Mouse (Mus musculus) stomach, postnatal 0 days (tissue): ENCODE data around the gene Zdhhc19. TPM values are rescaled to one million over a fixed set of nuclear protein-coding genes. Genes with fewer than 3 reads are reported as not detected.

Experiments used
- ATAC-seq: fragments of 200-750 bp; cut with Nextera tagmentation; 2 replicates; pipeline ENCODE4 v1.8.0; 2017; ENCODE audit not compliant: low FRiP score, low TSS enrichment
- DNase-seq: peaks from one replicate; pipeline ENCODE4 v3.0.0-alpha.2; 2016; ENCODE audit warnings: low spot score
- H3K27ac ChIP-seq: fragments of 300-500 bp; sonication (generic); replicated peaks from 2 replicates; pipeline ENCODE4 v1.5.1; 2014; ENCODE audit warnings: mild to moderate bottlenecking, control low read depth
- H3K27me3 ChIP-seq: fragments of 300-500 bp; sonication (generic); 2 replicates; pipeline ENCODE4 v1.6.1; 2014; ENCODE audit warnings: low read length; ENCODE audit not compliant: control insufficient read depth, insufficient read depth
- H3K36me3 ChIP-seq: fragments of 300-500 bp; sonication (generic); 2 replicates; pipeline ENCODE4 v1.6.1; 2014; ENCODE audit warnings: low read length, mixed read lengths; ENCODE audit not compliant: control insufficient read depth, insufficient read depth
- H3K4me1 ChIP-seq: fragments of 300-500 bp; sonication (generic); replicated peaks from 2 replicates; pipeline ENCODE4 v1.6.1; 2014; ENCODE audit warnings: antibody characterized with exemption; ENCODE audit not compliant: control insufficient read depth, insufficient read depth
- H3K4me2 ChIP-seq: fragments of 300-500 bp; sonication (generic); replicated peaks from 2 replicates; pipeline ENCODE4 v1.6.1; 2014; ENCODE audit warnings: low read depth, mild to moderate bottlenecking, control low read depth, moderate library complexity
- H3K4me3 ChIP-seq: fragments of 300-500 bp; sonication (generic); 2 replicates; pipeline ENCODE4 v1.5.1; 2014; ENCODE audit warnings: low read depth, low read length, control low read depth
- H3K9ac ChIP-seq: fragments of 300-500 bp; sonication (generic); 2 replicates; pipeline ENCODE4 v1.6.1; 2014; ENCODE audit warnings: mild to moderate bottlenecking, low read length, control low read depth, mixed read lengths
- H3K9me3 ChIP-seq: fragments of 300-500 bp; sonication (generic); 2 replicates; pipeline ENCODE4 v1.6.1; 2016; ENCODE audit warnings: low read length; ENCODE audit not compliant: control insufficient read depth
- CTCF ChIP-seq: IDR thresholded peaks from 2 replicates; pipeline ENCODE4 v1.5.1; 2016; ENCODE audit warnings: antibody characterized with exemption, low read depth, mild to moderate bottlenecking, moderate library complexity
- EP300 ChIP-seq: optimal IDR thresholded peaks from 2 replicates; pipeline ENCODE3; 2016; ENCODE audit warnings: antibody characterized with exemption
- WGBS: fragments of 180-500 bp; shearing (Covaris S2); extraction: QIAGEN DNeasy Blood & Tissue Kit; methylation state at CpG from one replicate; pipeline ENCODE4 v1.1.7; 2014; 5-methylcytosine and 5-hydroxymethylcytosine counted together
- polyA plus RNA-seq: library from polyadenylated mRNA; unstranded; fragments of >200 nt; fragmentation: Nextera tagmentation; extraction: Ambion mirVana; gene quantifications from 2 replicates; pipeline ENCODE4 v1.2.1, GENCODE M21; 2015

Zdhhc19 gene
- polyA plus RNA-seq, 1 experiment from 2014 or later: not detected

GRCm38 (mm10) chr16:32591521-32591920 lies 95.5 kb downstream of the Zdhhc19 start:
- no peaks in the 10 kb centered on the region for H3K4me1 ChIP-seq
- no peaks in the 10 kb centered on the region for H3K36me3 ChIP-seq
- no peak overlapping the region for H3K27ac ChIP-seq
- H3K4me2 ChIP-seq: no peak overlapping the region
- TF ChIP-seq CTCF (no peak), EP300 (no peak)
- DNase-seq (no peak), ATAC-seq (no peak)
- H3K4me3 ChIP-seq: no peak overlapping the region
- H3K27me3 ChIP-seq: no peaks in the 10 kb centered on the region
- no peaks in the 10 kb centered on the region for H3K9me3 ChIP-seq
- no peak overlapping the region for H3K9ac ChIP-seq
- WGBS: 81% methylated on average over 8 of the region's 8 CpGs

GRCm38 (mm10) chr16:32593283-32593805 lies 97.3 kb downstream of the Zdhhc19 start:
- TF ChIP-seq EP300 (no peak), CTCF (no peak)
- DNase-seq (no peak), ATAC-seq (no peak)
- Histone ChIP-seq H3K9me3 (no peaks in the 10 kb centered on the region), H3K4me1 (no peaks in the 10 kb centered on the region), H3K9ac (no peak overlapping the region), H3K36me3 (no peaks in the 10 kb centered on the region), H3K4me2 (no peak overlapping the region), H3K27me3 (no peaks in the 10 kb centered on the region), H3K4me3 (no peak overlapping the region), H3K27ac (no peak overlapping the region)
- 89% methylated on average over 5 of the region's 5 CpGs for whole genome bisulfite sequencing

GRCm38 (mm10) chr16:32593916-32594315 lies 97.9 kb downstream of the Zdhhc19 start:
- H3K9me3 ChIP-seq: no peaks in the 10 kb centered on the region
- no peak overlapping the region for H3K4me2 ChIP-seq
- H3K27me3 ChIP-seq: no peaks in the 10 kb centered on the region
- WGBS: 76% methylated on average over 5 of the region's 5 CpGs
- H3K36me3 ChIP-seq: no peaks in the 10 kb centered on the region
- no peaks in the 10 kb centered on the region for H3K4me1 ChIP-seq
- H3K27ac ChIP-seq: no peak overlapping the region
- H3K9ac ChIP-seq: no peak overlapping the region
- TF ChIP-seq EP300: no peak
- no peak for TF ChIP-seq CTCF
- H3K4me3 ChIP-seq: no peak overlapping the region
- ATAC-seq (no peak), DNase-seq (no peak)

- no peaks in the 10 kb centered on the region for H3K36me3 ChIP-seq
- no peaks in the 10 kb centered on the region for H3K9me3 ChIP-seq
- ATAC-seq: no peak
- no peaks in the 10 kb centered on the region for H3K27me3 ChIP-seq
- H3K4me2 ChIP-seq: no peak overlapping the region
- no peak overlapping the region for H3K4me3 ChIP-seq
- DNase-seq: no peak
- no peak for TF ChIP-seq EP300
- TF ChIP-seq CTCF: no peak
- 71% methylated on average over 5 of the region's 5 CpGs for WGBS
- no peaks in the 10 kb centered on the region for H3K4me1 ChIP-seq
- H3K9ac ChIP-seq: no peak overlapping the region
- H3K27ac ChIP-seq: no peak overlapping the region
Measured at GRCm38 (mm10) chr16:32594701-32595100, 98.6 kb downstream of the Zdhhc19 start.

- Histone ChIP-seq H3K27ac (no peak overlapping the region), H3K36me3 (no peaks in the 10 kb centered on the region), H3K9me3 (no peaks in the 10 kb centered on the region), H3K9ac (no peak overlapping the region), H3K27me3 (no peaks in the 10 kb centered on the region), H3K4me1 (no peaks in the 10 kb centered on the region), H3K4me2 (no peak overlapping the region), H3K4me3 (no peak overlapping the region)
- DNase-seq: no peak
- no peak for ATAC-seq
- TF ChIP-seq EP300 (no peak), CTCF (no peak)
- WGBS: 78% methylated on average over 10 of the region's 10 CpGs
Measured at GRCm38 (mm10) chr16:32595142-32595855, 99.2 kb downstream of the Zdhhc19 start.

- Histone ChIP-seq H3K4me1 (no peaks in the 10 kb centered on the region), H3K9ac (no peak overlapping the region), H3K4me3 (no peak overlapping the region), H3K27me3 (no peaks in the 10 kb centered on the region), H3K9me3 (no peaks in the 10 kb centered on the region), H3K27ac (no peak overlapping the region), H3K4me2 (no peak overlapping the region), H3K36me3 (no peaks in the 10 kb centered on the region)
- ATAC-seq (no peak), DNase-seq (no peak)
- TF ChIP-seq CTCF: no peak
- TF ChIP-seq EP300: no peak
- WGBS: 26% methylated on average over 4 of the region's 4 CpGs
Measured at GRCm38 (mm10) chr16:32597909-32598381, 101.9 kb downstream of the Zdhhc19 start.
